Mouse (Mus musculus) ovary, postnatal 36 days (tissue): Measurements from ENCODE around the gene Tmem86a.
A peak's percentile ranks its signal among the peaks of the same experiment; 100 is the strongest.

ENCODE experiments used
- DNase-seq: peaks from one replicate; pipeline ENCODE4 v3.0.0; 2022; ENCODE audit warnings: low spot score, mixed read lengths

The Tmem86a gene

GRCm38 (mm10) chr7:47076729-47077128 lies 26.3 kb downstream of the Tmem86a start:
- no peak for DNase-seq

GRCm38 (mm10) chr7:47077451-47077850 lies 27.1 kb downstream of the Tmem86a start:
- no peak for DNase-seq

GRCm38 (mm10) chr7:47080868-47081267 lies 30.5 kb downstream of the Tmem86a start:
- no peak for DNase-seq

GRCm38 (mm10) chr7:47081277-47081676 lies 30.9 kb downstream of the Tmem86a start:
- DNase-seq: peak; percentile 74

- no peak for DNase-seq
These were observed 34.7 kb downstream of the Tmem86a start for GRCm38 (mm10) chr7:47085075-47085474.

GRCm38 (mm10) chr7:47093935-47094334 lies 43.5 kb downstream of the Tmem86a start:
- no peak for DNase-seq

- no peak for DNase-seq
These were observed 44.6 kb downstream of the Tmem86a start for GRCm38 (mm10) chr7:47094969-47095368.

GRCm38 (mm10) chr7:47098044-47098443 lies 47.6 kb downstream of the Tmem86a start:
- no peak for DNase-seq

- no peak for DNase-seq
These were observed 48.9 kb downstream of the Tmem86a start for GRCm38 (mm10) chr7:47099306-47099705.

GRCm38 (mm10) chr7:47100615-47101014 lies 50.2 kb downstream of the Tmem86a start:
- DNase-seq: no peak

- no peak for DNase-seq
These were observed 52.6 kb downstream of the Tmem86a start for GRCm38 (mm10) chr7:47102970-47103369.

- DNase-seq: no peak
These were observed 53.4 kb downstream of the Tmem86a start for GRCm38 (mm10) chr7:47103671-47104414.
